Mouse (Mus musculus): ENCODE data around the gene Tex101.

GRCm38 (mm10) chr7:24715039-24715438 is 38.6 kb upstream of the Tex101 start:
- TF ChIP-seq ZNF384 (IDR thresholded peaks at IDR 0.05; ENCODE audit: low read depth, low read length) (no peak), CHD2 (IDR thresholded peaks at IDR 0.05; ENCODE audit: low read depth, low read length) (no peak), ZC3H11A (IDR thresholded peaks at IDR 0.05; ENCODE audit: borderline replicate concordance, low read depth, low read length) (no peak), HCFC1 (IDR thresholded peaks at IDR 0.05; ENCODE audit: borderline replicate concordance, insufficient read depth, low read length) (no peak)
